Mouse (Mus musculus): ENCODE measurements around the gene Foxi3. TPM values are rescaled to one million over a fixed set of nuclear protein-coding genes. Genes with fewer than 3 reads are reported as not detected.

Foxi3 gene
- total RNA-seq, 2 experiments from 2014 or later: not detected

DNA sequence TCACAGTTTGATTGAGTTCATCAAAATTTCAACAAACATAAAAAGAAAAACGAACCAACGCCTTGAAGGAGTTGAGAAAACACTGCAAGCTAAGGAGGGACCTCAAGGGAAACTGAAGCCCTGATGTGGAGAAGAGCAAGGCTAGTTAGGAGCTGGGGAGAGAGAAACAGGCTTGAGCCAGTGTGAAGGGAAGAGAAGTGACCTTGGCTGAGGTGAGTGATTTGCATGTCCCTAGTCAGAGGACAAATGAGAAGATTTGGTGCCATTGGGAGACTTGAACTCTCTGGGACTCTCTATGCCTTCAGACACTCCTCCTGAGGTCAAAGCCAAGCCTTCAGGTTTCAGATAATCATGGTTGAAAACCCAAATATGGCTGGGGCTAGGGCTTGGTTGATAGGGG lies 47.8 kb downstream of the Foxi3 start:
- no peak overlapping the region for H3K4me3 ChIP-seq
- DNase-seq (ENCODE audit: extremely low spot score in 1 of 2, low spot score in 2 of 2): no peak
- intact Hi-C loops (cut with DNase I): no loop called here
- no peak overlapping the region for H3K27ac ChIP-seq
- no peak for TF ChIP-seq CTCF (IDR thresholded peaks at IDR 0.05)

Other genes with a start within 250 kb of the Foxi3 start
- 10 to 100 TPM; 13.1 to 14.0 TPM for gene Rpia, start 164.3 kb upstream of the Foxi3 start, total RNA-seq (2021)
- 10 to 100 TPM; 25.3 to 28.6 TPM for gene Eif2ak3, start 112.0 kb upstream of the Foxi3 start, total RNA-seq (2021)
- not detected for gene Tex37, start 37.6 kb upstream of the Foxi3 start, total RNA-seq (2021)
- 1 to 10 TPM; 3.2 to 3.3 TPM for gene Thnsl2, start 187.9 kb downstream of the Foxi3 start, total RNA-seq (2021)
- gene Fabp1, start 243.3 kb downstream of the Foxi3 start, total RNA-seq (2021): not detected

Data from left cerebral cortex, adult 2 months (tissue).